Mouse (Mus musculus): ENCODE measurements around the gene Bex6.

DNA sequence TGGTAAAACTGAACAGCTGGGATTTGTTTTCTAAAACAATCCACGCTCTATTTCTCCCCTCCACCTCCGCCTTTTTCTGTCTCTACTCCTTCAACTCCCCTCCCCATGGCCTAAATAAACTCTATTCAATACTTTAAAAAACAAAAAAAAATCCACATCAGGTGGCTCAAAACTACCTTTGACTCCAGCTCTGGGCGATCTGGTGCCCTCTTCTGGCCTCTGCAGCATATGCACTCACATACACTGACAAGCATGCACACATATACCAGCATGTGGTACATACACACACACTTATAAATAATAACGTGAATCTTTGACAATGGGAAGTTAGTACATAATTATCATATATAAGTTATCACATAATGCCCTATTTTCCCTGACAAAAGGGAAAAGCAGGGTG, 4.6 kb upstream of the Bex6 start:
- peak; percentile 18; the same call in 1 of the 2 replicates for TF ChIP-seq CTCF (IDR thresholded peaks at IDR 0.05; ENCODE audit: insufficient read depth, low read length)
- no peak for TF ChIP-seq POLR2A (IDR thresholded peaks at IDR 0.05; ENCODE audit: borderline replicate concordance, extremely low read depth, low read depth, low read length)
